In the genomic region with DNA sequence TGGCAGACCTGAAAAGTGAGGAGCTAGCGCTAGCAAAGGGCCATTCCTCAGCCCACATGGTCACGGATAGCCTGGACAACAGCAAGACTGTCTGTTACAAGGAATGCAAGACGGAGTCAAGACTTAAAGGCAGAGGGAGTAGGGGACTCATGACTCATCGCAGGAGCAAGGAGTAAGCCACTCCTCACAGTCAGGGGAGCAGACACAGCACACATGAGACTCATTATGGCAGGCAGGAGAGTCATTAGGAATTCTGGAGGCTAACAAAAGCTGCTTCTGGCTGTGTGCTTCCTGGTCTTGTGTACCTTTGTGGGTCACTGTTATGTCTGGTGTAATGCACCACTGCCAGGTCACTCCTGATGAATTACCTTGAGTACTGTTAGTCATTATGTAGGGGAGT, we compare ENCODE assay signal across 26 mouse cellular contexts.
DNase-seq lines count a peak whose midpoint lies in the region; ATAC-seq and TF ChIP-seq lines count a peak whose summit lies in the region.
"Had no signal": no experiment of that assay in that cellular context is flagged by ENCODE, and none has a peak within 500 bp of the region (broad histone marks: within the 10 kb centered on the region; RNA-seq: fewer than 3 reads in every experiment).

No protein-coding gene starts in this region.

- peak overlapping the region; percentile 30; the same call in 1 of the 2 replicates for H3K27ac ChIP-seq in embryonic fibroblast, embryonic 13.5 days (ENCODE audit: insufficient read depth, low read length)
- 0 out of 2 replicates have a peak overlapping the region, but pooled peaks have one; percentile 22 for H3K27ac ChIP-seq in limb, embryonic 13.5 days
- H3K27ac ChIP-seq: forebrain, embryonic 15.5 days; gastrocnemius, adult 2 months; heart, embryonic 10.5 days; intestine, embryonic 15.5 days; liver, embryonic 12.5 days; midbrain, embryonic 10.5 days; neural tube, embryonic 13.5 days had no signal

- no peak overlapping the region for H3K4me3 ChIP-seq in embryonic fibroblast, embryonic 13.5 days (ENCODE audit: insufficient read depth, low read length)
- no peak overlapping the region for H3K4me3 ChIP-seq in limb, embryonic 13.5 days
- H3K4me3 ChIP-seq: erythroblast, embryonic 14.5 days; forebrain, embryonic 15.5 days; gastrocnemius, adult 2 months; heart, embryonic 10.5 days; intestine, embryonic 15.5 days; liver, embryonic 12.5 days; midbrain, embryonic 10.5 days; myocyte; neural tube, embryonic 13.5 days had no signal

- WGBS in limb, embryonic 13.5 days: 39% methylated on average over 4 of the region's 4 CpGs

- H3K9ac ChIP-seq in limb, embryonic 13.5 days: no peak overlapping the region
- H3K9ac ChIP-seq: forebrain, embryonic 15.5 days; intestine, embryonic 15.5 days; liver, embryonic 12.5 days; neural tube, embryonic 13.5 days had no signal

- TF ChIP-seq POLR2A in embryonic fibroblast, embryonic 13.5 days (IDR thresholded peaks at IDR 0.05; ENCODE audit: low read depth, low read length): no peak

- DNase-seq in frontal cortex, postnatal 25 days (ENCODE audit: low spot score in 2 of 2): no peak
- peak; percentile 27 for DNase-seq in embryo, embryonic 11 days
- no peak for DNase-seq in layer of hippocampus, adult 9-10 months (ENCODE audit: low spot score)
- DNase-seq in right cerebral cortex, postnatal 4 days: no peak
- no peak for DNase-seq in gastrocnemius, postnatal 10 days
- DNase-seq: adrenal gland, adult 8-10 months; cerebellum, adult 8-10 months; gastrocnemius, adult 2 months; left cerebral cortex, postnatal 4 days; lung, adult 18-20 months; lung, postnatal 10 days; thymus, postnatal 14 days had no signal

- no peaks in the 10 kb centered on the region for H3K9me3 ChIP-seq in limb, embryonic 13.5 days
- H3K9me3 ChIP-seq: forebrain, embryonic 15.5 days; heart, embryonic 10.5 days; intestine, embryonic 15.5 days; liver, embryonic 12.5 days; midbrain, embryonic 10.5 days; neural tube, embryonic 13.5 days had no signal

- no peak for TF ChIP-seq CTCF in embryonic fibroblast, embryonic 13.5 days (IDR thresholded peaks at IDR 0.05; ENCODE audit: borderline replicate concordance, insufficient read depth, low read length)

- H3K4me2 ChIP-seq in limb, embryonic 13.5 days (replicated peaks): no peak overlapping the region
- H3K4me2 ChIP-seq: forebrain, embryonic 15.5 days; intestine, embryonic 15.5 days; liver, embryonic 12.5 days; neural tube, embryonic 13.5 days had no signal

- no peaks in the 10 kb centered on the region for H3K27me3 ChIP-seq in limb, embryonic 13.5 days
- H3K27me3 ChIP-seq: forebrain, embryonic 15.5 days; intestine, embryonic 15.5 days; liver, embryonic 12.5 days; neural tube, embryonic 13.5 days had no signal

- H3K4me1 ChIP-seq in embryonic fibroblast, embryonic 13.5 days (ENCODE audit: control insufficient read depth, insufficient read depth, low read length): peaks cover 4% of the 10 kb centered on the region; the same call in 1 of the 2 replicates
- peaks cover 7% of the 10 kb centered on the region for H3K4me1 ChIP-seq in limb, embryonic 13.5 days
- H3K4me1 ChIP-seq: forebrain, embryonic 15.5 days; heart, embryonic 10.5 days; intestine, embryonic 15.5 days; liver, embryonic 12.5 days; midbrain, embryonic 10.5 days; neural tube, embryonic 13.5 days had no signal

- ATAC-seq in frontal cortex, adult (ENCODE audit: low TSS enrichment): peak; percentile 51; the same call in 1 of the 2 replicates
- no peak for ATAC-seq in limb, embryonic 13.5 days (ENCODE audit: low FRiP score, low read depth)
- ATAC-seq: activated CD4-positive, CD25-positive, alpha-beta regulatory T cell, adult 4 months; forebrain, embryonic 15.5 days; hindbrain, embryonic 16.5 days; intestine, embryonic 15.5 days; liver, embryonic 12.5 days; midbrain, embryonic 16.5 days had no signal

- peaks cover 48% of the 10 kb centered on the region for H3K36me3 ChIP-seq in limb, embryonic 13.5 days
